Mouse (Mus musculus): Measurements from ENCODE around the gene Otud3.
"Not testable (repeated sequence)": the region's sequence is repeated elsewhere in the genome, so short reads cannot be mapped to it uniquely, and the experiment has no call there.

Otud3 gene

DNA sequence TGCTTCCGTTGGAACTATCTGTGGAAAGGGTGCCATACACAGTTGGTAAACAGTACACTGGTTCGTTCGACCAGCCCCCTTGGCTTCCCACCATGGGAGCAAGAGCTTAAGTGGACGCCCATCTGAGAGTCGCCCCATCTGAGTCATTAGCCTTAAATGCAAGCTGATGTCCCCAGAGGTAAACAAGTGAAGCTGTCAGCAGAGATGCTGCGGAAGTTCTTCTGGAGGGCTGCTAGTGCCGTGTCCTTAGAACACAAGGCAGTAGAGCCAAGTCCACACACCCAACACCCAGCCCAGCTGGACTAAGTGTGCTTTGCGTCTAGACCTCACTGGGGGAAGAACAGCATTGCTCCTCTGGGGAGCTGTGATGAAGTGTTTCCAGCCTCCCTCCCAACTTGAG is 24.1 kb downstream of the Otud3 start:
- DNase-seq, result no peak

DNA sequence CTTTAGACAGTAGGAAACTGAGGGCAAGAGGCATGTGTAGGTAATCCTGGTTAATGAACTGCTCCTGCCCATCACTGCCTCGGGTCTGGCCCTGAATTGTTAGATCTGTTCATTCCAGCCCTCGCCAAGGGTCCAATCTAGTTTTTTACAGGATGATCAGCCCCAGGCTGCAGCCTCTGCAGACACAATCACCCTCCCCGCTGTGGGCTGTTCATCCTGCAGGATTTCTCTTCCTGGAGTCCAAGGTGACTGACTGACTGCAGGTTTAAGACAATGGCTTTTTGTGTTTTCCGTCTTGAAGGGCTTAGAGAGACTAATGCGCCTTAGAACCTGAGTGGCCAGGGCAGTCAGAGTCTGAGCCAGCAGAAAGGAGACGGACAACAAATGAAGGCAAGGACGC is 24.6 kb downstream of the Otud3 start:
- no peak for DNase-seq

DNA sequence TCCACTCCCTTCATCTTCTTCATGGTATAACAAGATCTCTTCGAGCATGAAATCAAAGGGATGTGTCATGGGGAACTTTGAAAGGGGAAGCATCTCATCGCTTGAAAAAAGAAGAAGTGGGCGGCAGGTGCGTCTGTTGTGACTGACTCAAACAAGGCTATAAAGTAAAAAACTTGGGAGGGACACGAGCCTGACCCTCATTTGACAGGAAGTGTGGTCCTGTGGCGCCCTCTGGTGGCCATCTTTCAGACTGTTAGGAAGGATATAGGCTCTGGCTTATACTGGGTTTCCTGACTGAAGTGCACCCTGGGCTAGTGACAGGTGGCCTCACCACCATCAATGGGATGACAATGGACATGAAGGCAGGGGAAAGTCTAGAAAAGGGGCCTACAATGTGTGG is 29.5 kb downstream of the Otud3 start:
- peak; percentile 71 for DNase-seq

DNA sequence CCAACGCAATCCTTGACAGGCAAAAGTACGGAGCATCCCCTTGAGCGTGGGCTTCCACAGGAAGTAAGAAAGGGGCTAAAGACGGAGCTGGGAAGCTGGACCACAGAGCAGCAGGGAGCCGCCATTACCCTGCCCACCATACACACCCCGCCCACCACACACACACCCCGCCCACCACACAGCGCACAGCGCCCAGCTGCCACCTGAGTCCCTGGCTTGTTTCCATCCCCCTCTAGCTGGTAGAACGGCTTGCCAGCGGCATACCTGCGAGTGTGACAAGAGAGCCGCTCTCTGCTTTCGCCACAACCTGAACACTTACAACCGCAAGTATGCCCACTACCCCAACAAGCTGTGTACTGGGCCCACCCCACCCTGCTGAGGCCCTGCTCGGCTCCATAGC is 31.6 kb downstream of the Otud3 start:
- DNase-seq, result no peak

DNA sequence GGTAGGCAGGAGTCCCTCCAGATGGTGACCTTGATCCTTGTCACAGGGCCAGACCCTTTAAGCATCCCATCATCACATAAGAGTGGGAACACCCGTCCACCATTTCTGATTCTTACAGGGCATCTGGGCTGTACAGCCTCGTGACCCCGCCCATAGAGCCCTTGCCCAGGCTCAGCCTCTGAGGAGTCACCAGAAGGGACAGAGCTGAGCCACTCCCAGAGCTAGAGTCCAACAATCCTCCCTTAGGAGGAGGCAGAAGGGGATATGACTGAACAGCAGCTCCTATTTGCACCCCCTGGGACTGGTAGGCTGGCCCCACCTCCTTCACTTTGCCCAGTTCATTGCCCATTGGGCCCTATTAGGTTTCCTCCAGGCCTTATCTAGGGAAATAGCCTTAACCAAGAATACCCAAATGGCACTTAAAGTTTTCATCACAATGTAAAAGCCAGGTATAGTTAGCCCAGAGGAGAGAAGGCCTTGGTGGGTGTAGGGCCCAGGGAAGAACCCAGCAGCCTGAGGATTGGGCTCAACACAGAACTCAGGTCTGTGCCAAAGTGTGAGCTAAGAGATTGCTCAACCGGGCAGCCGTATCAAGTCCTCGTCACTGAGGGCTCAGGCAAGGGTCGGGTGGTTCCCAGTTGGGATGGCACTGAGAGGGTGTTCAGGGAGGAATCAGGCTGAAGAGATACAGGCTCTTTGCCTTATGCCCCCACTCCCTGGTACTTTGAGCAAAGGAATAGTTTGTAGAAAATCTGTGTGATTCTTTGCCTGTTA is 32.7 kb downstream of the Otud3 start:
- no peak for DNase-seq

DNA sequence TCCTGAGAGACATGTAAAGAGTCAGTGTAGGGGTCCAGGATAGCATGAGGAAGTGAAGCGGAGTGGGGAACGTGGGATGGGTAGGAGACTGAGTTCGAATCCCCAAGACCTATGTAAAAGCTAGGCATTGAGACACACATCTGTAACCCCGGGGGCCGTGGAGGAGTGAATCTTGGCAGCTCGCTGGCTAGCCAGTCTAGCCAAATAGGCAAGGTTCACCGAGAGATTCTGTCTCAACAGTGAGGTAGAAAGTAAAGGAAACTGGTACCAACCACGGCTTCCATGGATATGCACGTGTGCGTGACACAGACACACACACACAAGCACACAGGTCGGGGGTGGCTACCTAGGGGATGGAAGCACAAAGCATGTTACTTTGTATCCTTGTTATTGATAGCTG is 33.9 kb downstream of the Otud3 start:
- DNase-seq, result no peak

DNA sequence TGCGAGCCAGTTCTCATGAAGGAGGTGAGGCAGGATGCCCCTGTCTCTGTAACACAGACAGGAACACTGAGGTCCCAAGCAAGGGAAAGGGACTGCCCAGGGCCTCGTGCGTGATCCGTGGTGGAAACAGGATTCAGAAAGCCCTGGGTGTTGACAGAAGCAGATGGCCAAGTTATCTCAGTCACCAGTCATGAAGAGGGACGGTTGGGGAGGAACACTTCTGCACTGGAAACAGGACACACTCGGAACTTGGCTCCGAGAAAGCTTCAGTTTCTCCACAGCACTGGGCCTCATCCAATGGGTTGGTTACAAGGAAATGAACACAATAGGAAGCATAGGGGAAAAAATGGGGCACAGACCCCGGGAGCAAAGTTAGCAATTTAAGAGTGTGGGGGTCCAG is 35.0 kb downstream of the Otud3 start:
- no peak for DNase-seq

DNA sequence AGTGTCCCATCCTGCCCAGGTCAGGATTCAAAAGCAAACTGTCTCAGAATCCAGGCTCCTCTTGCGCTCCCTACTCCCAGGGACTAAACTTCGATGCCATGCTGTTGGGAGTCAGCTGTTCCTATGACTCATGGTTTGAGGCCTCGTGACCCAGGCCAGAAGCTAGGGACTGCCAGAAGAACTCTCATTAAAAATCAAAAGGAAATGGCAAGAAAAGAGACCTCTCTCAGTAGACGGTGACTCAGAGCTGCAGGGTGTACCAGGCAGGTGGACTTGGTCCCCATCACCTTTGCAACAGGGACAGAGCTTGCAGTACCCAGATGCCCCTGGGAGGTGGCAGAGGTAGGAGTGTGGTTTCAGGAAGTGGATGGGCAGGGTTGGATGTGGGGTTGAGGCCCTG is 36.0 kb downstream of the Otud3 start, which contains the start of gene Pla2g2e:
Gene Pla2g2e (plus strand): TSS at position 212 of the 400 bp plus-strand sequence.
- no peak for DNase-seq

DNA sequence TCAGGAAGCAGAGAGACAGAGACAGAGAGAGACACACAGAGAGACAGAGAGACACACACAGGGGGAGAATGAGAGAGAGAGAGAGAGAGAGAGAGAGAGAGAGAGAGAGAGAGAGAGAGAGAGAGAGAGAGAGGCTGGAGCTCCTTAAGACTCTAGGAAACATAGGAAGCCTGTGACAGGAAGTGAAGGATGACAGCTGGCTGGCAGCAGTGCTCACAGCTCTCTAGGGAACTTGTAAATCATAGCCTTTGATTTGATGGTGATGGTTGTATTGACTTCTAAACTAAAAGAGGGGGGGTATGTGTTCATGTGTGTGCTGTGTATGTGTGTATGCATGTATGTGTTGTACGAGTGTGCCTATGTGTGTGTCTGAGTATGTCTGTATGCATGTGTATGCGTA is 37.8 kb downstream of the Otud3 start:
- no peak for DNase-seq

DNA sequence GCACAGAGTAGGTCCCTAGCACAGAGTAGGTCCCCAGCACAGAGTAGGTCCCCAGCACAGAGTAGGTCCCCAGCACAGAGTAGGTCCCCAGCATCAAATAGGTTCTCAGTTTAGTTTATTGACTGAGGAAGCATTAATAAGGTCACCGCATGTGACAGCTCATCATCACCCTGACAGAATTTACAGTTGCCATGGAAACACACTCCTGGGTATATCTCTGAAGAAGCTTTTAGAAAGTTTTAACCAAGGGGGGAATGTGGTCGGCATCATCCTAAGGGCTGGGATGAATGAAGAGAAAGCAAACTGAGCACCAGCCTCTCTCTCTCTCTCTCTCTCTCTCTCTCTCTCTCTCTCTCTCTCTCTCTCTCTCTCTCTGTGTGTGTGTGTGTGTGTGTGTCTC is 38.5 kb downstream of the Otud3 start:
- not testable (repeated sequence) for DNase-seq

DNA sequence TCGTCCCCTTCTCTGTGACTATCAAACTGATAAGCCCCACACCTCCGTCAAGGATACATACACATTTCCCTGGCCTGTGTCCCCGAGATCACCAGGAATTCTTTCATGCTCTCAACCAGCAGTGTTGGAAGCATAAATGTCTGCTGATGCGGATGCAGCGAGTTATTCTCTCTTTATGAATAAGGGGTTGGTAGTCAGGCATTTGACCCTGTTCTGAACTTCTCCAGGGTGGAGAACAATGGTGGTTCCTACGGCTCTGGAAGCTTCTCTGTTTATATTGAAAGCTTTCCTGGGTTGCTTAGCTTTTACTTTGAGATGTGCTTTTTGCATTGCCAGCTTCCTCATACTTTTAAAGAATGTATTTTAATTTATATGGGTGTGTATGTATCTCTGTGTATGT is 39.9 kb downstream of the Otud3 start, which contains the start of gene Gm13030:
Gene Gm13030 (minus strand): TSS at position 101 of the 400 bp plus-strand sequence.
- DNase-seq, result no peak

DNA sequence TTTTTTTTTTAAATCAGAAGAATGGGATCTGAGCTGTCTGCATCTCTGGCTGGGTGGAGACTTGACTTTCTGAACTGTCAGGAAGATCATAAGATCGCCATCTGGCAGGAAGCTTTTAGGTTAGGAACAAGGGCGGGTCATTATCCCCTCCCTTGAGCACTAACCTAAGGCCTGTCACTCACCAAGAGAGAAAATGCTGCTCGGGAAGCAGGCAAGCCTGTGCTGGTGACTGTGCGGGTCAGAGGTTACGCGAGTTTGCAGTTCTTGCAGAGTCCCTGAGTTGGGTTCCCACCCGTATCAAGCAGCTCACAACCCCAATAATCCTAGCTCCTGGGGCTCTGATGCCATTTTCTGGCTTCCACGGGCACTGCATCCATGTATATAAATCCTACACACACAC is 45.1 kb downstream of the Otud3 start:
- no peak for DNase-seq

DNA sequence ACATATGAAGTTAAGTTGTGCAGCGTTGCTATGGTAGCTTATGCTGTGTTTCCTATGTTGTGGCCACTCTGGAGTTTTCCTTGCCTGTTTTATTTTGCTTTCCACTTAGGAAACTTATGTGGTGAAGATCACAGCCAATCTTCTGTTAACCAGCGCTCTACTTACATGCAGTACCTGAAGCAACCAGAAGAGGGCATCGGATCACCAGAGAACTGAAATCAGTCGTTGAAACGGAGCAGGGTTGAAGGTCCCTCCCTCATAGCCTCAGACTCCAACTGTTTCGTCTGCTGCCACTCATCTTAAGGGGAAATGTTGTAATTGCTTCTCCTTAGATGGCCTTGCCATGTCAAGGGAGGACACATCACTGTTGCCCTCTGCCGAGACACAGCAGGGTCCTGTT is 47.3 kb downstream of the Otud3 start:
- DNase-seq, result peak; percentile 70

DNA sequence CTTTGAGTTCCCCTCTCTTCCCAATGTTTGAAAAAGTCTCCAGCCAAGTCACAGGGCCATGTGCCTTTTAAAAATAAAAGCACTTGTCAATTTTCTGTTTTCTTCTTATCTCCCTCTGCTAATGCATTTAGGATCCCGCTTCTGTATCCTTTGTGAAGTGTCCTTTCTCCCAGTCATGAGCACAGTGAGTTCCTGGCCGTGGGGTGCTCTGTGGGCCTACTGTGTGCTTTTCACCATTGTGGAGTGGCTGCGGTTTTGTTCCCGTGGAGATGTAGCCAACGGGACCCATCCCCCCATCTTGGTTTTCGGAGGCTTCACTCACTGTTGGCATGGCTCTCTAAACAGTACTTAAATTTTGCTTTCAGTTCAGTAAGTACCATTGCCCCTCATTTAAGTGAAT is 47.8 kb downstream of the Otud3 start:
- no peak for DNase-seq

DNA sequence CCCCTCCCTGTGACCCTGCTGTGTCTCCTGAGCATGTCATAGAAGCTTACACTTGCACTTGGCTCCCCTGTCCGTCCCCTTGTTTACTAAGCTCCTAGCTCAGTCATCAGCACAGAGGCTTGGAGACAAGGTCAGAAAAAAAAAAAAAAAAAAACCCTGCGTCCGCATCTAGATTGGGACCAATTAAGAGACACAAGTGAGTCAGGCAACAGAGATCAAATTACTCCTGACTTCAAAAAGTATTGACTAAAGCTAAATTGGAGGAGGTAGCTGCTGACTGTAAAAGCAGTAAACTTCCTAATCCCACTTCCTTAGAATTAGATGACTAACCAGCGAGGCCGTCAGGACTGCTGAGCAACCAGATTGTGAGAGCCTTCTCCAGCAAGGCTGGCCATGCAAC is 48.7 kb downstream of the Otud3 start:
- DNase-seq, result no peak

DNA sequence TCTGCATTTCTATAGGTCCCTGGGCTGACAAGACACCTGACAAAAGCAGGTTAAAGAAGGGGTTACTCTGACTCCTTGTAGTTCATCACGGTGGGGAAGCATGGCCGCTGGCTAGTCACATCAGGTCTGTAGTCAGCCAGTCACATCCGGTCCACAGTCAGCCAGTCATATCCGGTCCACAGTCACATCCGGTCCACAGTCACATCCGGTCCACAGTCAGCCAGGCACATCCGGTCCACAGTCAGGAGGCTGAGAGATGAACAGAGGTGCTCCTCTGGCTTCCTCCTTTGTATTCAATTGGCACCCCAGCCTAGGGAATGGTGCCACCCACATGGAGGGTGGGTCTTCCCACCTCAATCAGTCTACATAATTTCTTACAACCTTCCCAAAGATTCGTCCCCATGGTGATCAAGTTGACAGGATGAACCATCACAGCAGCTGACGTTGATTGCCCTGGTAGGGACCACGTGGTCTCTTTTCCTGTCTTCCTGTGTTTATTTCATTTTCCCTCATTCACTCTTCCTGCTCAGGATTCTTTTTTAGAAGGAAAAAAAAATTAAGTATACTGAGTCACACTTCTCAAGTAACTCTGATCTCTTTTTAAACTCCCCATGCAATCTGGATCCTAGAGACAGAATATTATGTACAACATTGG is 50.3 kb downstream of the Otud3 start, which contains the start of gene Pla2g5:
Gene Pla2g5 (minus strand): TSS at position 139 of the 655 bp plus-strand sequence.
- no peak for DNase-seq

DNA sequence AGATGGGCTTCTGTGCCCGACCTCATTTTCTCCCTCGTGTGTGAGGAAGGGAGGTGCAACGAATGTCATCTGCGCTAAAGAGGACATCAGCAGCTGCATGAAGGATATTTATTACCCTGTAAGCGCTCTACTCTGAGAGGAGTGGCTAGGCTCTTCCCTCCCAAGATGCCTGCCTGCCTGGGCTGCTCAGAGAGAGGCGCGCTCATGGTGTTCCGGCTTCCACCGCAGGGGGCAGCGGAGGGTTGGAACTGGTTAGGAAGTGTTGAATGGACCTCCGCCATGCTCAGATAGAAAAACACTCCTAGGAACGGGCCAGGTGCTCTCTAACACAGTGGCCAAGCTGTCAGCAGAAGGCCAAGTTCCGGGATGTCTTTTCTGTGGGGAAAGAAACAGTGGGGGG is 54.0 kb downstream of the Otud3 start:
- DNase-seq, result peak; percentile 48

DNA sequence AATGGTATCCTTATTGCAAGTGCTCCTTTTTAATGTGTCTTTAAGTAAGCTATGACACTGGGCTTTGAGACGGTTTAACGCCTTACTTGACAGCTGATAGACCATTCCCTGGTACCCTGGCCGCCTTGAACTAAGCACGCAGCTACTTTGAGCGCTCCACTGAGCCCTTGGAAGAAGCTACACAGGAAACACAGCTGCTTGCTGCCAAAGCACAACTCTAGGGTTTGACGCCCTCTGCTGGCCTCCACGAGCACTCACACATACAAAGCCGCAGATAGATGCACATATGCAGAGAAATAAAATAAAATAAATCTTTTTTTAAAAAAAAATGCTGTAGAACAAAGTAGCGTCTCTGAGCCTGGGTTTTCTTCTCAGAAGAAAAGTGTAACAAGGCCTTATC is 54.5 kb downstream of the Otud3 start:
- DNase-seq, result no peak

DNA sequence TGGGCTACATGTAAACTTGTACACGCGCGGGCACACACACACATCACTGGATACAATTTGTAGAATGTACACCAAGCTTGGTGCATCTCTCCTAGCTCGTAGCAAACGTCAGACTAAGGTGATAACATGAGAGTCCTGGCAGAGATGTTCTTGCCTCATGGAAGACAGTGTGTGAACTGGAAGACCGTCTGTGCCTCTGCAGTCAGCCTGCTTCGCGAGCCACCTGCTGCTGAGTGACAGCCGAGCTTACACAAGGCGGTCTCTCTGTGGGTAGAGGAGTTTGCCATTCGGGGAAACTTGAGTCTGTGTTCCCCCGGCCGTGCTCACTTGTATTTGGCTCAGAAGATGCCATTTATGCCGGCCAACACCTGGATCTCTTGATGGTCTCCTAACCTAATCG is 55.3 kb downstream of the Otud3 start:
- DNase-seq, result no peak

DNA sequence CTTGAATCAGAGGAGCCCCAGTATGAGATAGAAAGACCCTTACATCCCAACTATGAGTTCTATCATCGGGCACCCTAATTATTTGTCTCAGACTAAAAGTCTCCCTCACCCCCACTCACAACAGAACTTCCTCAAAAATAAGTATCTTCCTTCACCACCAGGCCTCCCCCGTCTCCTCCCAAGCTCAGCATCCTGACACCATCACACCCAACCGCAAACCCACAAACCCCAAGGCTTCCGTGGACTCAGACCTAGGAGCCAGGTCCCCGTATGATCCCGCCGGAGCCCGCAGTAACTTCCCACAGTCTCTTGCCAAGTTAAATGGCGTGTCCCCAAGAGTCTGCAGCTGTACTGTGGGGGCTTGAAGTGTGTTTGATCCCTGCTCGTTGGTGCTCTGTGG is 56.2 kb downstream of the Otud3 start:
- DNase-seq, result no peak

DNA sequence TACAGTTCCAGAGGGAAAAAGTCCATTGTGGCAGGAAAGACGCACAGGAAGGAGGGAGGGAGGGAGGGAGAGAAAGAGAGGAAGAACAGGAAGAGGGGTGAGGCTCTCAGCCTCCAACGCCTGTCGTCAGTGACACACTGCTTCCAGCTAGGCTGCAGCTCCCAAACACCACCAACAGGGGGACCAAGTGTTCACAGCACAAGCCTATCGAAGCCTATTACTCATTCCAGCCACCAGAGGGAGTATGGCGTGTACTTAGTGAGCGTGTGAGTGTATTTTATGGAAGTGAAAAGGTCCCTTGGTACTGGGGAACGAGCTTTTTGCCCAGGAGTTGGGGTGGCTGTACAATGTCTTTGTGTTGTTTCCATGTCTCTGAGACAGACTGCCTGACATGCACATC is 57.3 kb downstream of the Otud3 start:
- DNase-seq, result peak; percentile 58

DNA sequence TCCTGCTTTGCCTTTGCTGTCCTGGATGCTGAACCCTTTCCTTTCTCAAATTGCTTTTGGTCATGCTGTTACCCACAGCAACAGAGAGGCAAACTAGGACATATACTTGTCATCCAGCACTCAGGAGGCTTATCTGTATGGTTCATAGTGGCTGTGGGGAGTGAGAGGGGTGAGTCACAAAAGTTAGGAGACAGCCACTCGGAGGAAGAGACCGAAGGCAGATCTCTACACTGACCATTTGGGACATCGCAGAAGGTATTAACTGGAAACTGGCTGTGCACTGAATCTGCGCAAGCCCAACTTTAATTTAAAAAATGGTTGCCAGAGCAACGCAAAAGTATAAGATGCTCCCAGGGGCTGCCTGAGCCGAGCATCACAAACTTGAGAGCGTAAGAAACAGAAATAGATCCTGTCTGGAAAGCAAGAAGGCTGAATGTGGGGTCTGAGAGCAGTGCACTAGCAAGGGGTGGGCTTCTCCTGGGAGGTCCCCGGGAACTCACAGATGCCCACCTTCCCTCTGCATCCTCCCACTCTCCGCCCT is 58.6 kb downstream of the Otud3 start:
- no peak for DNase-seq

DNA sequence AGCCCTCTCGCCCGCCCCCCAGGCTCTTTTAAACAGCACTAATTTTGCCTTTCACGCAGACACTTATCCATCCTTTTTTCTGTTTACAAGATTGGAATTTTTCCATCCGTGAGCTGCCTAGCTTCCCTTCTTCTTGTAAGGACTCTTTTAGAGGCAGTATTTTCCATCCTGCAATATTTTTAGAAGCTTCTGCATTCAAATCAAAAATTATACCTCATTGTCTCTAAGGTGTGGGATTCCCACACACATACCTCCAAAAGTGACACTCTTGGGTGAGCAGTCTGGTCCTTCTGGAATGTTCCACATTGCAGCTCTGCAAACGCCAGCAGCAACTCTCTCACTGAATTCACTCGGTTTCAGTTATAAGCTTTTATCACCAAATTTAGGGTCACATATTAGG is 60.8 kb downstream of the Otud3 start:
- DNase-seq, result no peak

DNA sequence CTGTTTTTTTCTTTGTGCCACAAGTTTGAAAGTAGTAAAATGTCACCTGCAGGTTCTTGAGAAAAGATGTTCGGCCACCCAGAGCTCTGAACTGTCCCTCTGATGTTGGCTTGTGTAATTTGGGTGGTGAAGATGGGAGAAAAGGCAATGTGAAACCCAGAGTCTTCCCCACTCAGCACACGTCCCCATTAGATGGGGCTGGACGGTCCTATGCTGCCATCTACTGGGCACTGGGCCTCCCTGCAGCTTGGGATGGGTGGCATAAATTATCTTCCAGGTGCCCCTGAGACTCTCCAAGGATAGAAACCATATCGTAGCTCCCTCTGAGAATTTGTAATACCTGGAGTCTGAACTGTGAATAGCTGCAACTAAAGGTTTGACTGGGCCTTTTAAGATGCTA is 62.3 kb downstream of the Otud3 start:
- DNase-seq, result peak; percentile 67
